Mouse (Mus musculus): ENCODE data around the gene Hmox1. TPM values are rescaled to one million over a fixed set of nuclear protein-coding genes. Genes with fewer than 3 reads are reported as not detected.
A peak's percentile ranks its signal among the peaks of the same experiment; 100 is the strongest.

Gene Hmox1
- polyA plus RNA-seq, 1 experiment from 2014 or later: 80.4 TPM

GRCm38 (mm10) chr8:75127406-75127805 lies 34.0 kb downstream of the Hmox1 start:
- 92% methylated on average over 1 of the region's 1 CpGs for WGBS (ENCODE audit: insufficient replicate concordance)
- no peaks in the 10 kb centered on the region for H3K4me1 ChIP-seq (replicated peaks)
- peaks cover 96% of the 10 kb centered on the region for H3K36me3 ChIP-seq
- no peak overlapping the region for H3K27ac ChIP-seq
- no peak overlapping the region for H3K9ac ChIP-seq
- H3K27me3 ChIP-seq: no peaks in the 10 kb centered on the region
- no peak overlapping the region for H3K4me3 ChIP-seq (replicated peaks)
- DNase-seq (no peak), ATAC-seq (ENCODE audit: low read depth) (no peak)
- H3K4me2 ChIP-seq: no peak overlapping the region
- H3K9me3 ChIP-seq (replicated peaks): no peaks in the 10 kb centered on the region

- H3K27me3 ChIP-seq: no peaks in the 10 kb centered on the region
- peaks cover 48% of the 10 kb centered on the region for H3K36me3 ChIP-seq
- no peak overlapping the region for H3K27ac ChIP-seq
- DNase-seq: no peak
- H3K9ac ChIP-seq: no peak overlapping the region
- peaks cover 33% of the 10 kb centered on the region for H3K4me1 ChIP-seq (replicated peaks)
- H3K9me3 ChIP-seq (replicated peaks): no peaks in the 10 kb centered on the region
- ATAC-seq (ENCODE audit: low read depth): no peak
- 19% methylated on average over 3 of the region's 3 CpGs for WGBS (ENCODE audit: insufficient replicate concordance)
- no peak overlapping the region for H3K4me3 ChIP-seq (replicated peaks)
- H3K4me2 ChIP-seq: no peak overlapping the region
These were observed 39.1 kb downstream of the Hmox1 start for GRCm38 (mm10) chr8:75132485-75132884.

- DNase-seq: no peak
- Histone ChIP-seq H3K4me3 (replicated peaks) (no peak overlapping the region), H3K4me2 (no peak overlapping the region), H3K9me3 (replicated peaks) (no peaks in the 10 kb centered on the region), H3K27me3 (no peaks in the 10 kb centered on the region), H3K36me3 (peaks cover 39% of the 10 kb centered on the region), H3K4me1 (replicated peaks) (peaks cover 33% of the 10 kb centered on the region), H3K27ac (no peak overlapping the region), H3K9ac (no peak overlapping the region)
- no peak for ATAC-seq (ENCODE audit: low read depth)
- WGBS (ENCODE audit: insufficient replicate concordance): 81% methylated on average over 2 of the region's 2 CpGs
These were observed 40.0 kb downstream of the Hmox1 start for GRCm38 (mm10) chr8:75133399-75133798.

- Histone ChIP-seq H3K4me3 (replicated peaks) (no peak overlapping the region), H3K36me3 (peaks cover 25% of the 10 kb centered on the region), H3K27ac (no peak overlapping the region; the same call in 1 of the 2 replicates), H3K9me3 (replicated peaks) (no peaks in the 10 kb centered on the region), H3K4me1 (replicated peaks) (peaks cover 33% of the 10 kb centered on the region), H3K4me2 (no peak overlapping the region), H3K9ac (no peak overlapping the region), H3K27me3 (no peaks in the 10 kb centered on the region)
- DNase-seq: no peak
- WGBS (ENCODE audit: insufficient replicate concordance): 27% methylated on average over 2 of the region's 2 CpGs
- peak; percentile 27 for ATAC-seq (ENCODE audit: low read depth)
These were observed 41.4 kb downstream of the Hmox1 start for GRCm38 (mm10) chr8:75134603-75135391.

GRCm38 (mm10) chr8:75135756-75136155 lies 42.3 kb downstream of the Hmox1 start:
- DNase-seq (no peak), ATAC-seq (ENCODE audit: low read depth) (no peak)
- Histone ChIP-seq H3K9me3 (replicated peaks) (no peaks in the 10 kb centered on the region), H3K4me2 (no peak overlapping the region), H3K27me3 (no peaks in the 10 kb centered on the region), H3K36me3 (peaks cover 15% of the 10 kb centered on the region), H3K27ac (no peak overlapping the region), H3K4me3 (replicated peaks) (no peak overlapping the region), H3K9ac (no peak overlapping the region; the same call in 1 of the 2 replicates), H3K4me1 (replicated peaks) (peaks cover 33% of the 10 kb centered on the region)
- WGBS (ENCODE audit: insufficient replicate concordance): 0% methylated on average over 1 of the region's 1 CpGs

- Histone ChIP-seq H3K4me3 (replicated peaks) (no peak overlapping the region), H3K9me3 (replicated peaks) (no peaks in the 10 kb centered on the region), H3K4me1 (replicated peaks) (peaks cover 33% of the 10 kb centered on the region), H3K36me3 (peaks cover 12% of the 10 kb centered on the region), H3K9ac (no peak overlapping the region; the same call in 1 of the 2 replicates), H3K27ac (no peak overlapping the region), H3K27me3 (no peaks in the 10 kb centered on the region), H3K4me2 (no peak overlapping the region)
- ATAC-seq (ENCODE audit: low read depth) (peak; percentile 69), DNase-seq (no peak)
- WGBS (ENCODE audit: insufficient replicate concordance): 26% methylated on average over 2 of the region's 2 CpGs
These were observed 42.8 kb downstream of the Hmox1 start for GRCm38 (mm10) chr8:75136256-75136655.

GRCm38 (mm10) chr8:75137536-75137935 lies 44.1 kb downstream of the Hmox1 start:
- H3K4me2 ChIP-seq: no peak overlapping the region
- DNase-seq (no peak), ATAC-seq (ENCODE audit: low read depth) (no peak)
- H3K36me3 ChIP-seq: peaks cover 2% of the 10 kb centered on the region; the same call in 1 of the 2 replicates
- peaks cover 33% of the 10 kb centered on the region for H3K4me1 ChIP-seq (replicated peaks)
- no peak overlapping the region for H3K9ac ChIP-seq
- no peak overlapping the region for H3K4me3 ChIP-seq (replicated peaks)
- no peaks in the 10 kb centered on the region for H3K9me3 ChIP-seq (replicated peaks)
- no peaks in the 10 kb centered on the region for H3K27me3 ChIP-seq
- 66% methylated on average over 3 of the region's 3 CpGs for WGBS (ENCODE audit: insufficient replicate concordance)
- no peak overlapping the region for H3K27ac ChIP-seq

Other genes with a start within 250 kb of the Hmox1 start
- 0.25 TPM in 1 of 2 replicates, not detected in the other for gene Isx, start 220.4 kb upstream of the Hmox1 start, polyA plus RNA-seq (2015; fragmentation: Nextera tagmentation; extraction: Ambion mirVana)
- gene Hmgxb4, start 100.3 kb upstream of the Hmox1 start, polyA plus RNA-seq (2015; fragmentation: Nextera tagmentation; extraction: Ambion mirVana): 13.6 and 13.8 TPM in 2 replicates
- gene Tom1, start 59.9 kb upstream of the Hmox1 start, polyA plus RNA-seq (2015; fragmentation: Nextera tagmentation; extraction: Ambion mirVana): 12.1 and 13.2 TPM in 2 replicates
- gene Mcm5, start 15.9 kb downstream of the Hmox1 start, polyA plus RNA-seq (2015; fragmentation: Nextera tagmentation; extraction: Ambion mirVana): 207 and 233 TPM in 2 replicates
- gene Rasd2, start 120.3 kb downstream of the Hmox1 start, polyA plus RNA-seq (2015; fragmentation: Nextera tagmentation; extraction: Ambion mirVana): not detected in 2 replicates